Mouse (Mus musculus) thymus, postnatal 36 days (tissue): Measurements from ENCODE around the gene Atp2b4.

ENCODE experiments used
- DNase-seq, 2 experiments: peaks; one replicate each; pipeline ENCODE4 v3.0.0; 2022; ENCODE audit warnings: mixed read lengths in 2 of 2

Atp2b4 gene

DNA sequence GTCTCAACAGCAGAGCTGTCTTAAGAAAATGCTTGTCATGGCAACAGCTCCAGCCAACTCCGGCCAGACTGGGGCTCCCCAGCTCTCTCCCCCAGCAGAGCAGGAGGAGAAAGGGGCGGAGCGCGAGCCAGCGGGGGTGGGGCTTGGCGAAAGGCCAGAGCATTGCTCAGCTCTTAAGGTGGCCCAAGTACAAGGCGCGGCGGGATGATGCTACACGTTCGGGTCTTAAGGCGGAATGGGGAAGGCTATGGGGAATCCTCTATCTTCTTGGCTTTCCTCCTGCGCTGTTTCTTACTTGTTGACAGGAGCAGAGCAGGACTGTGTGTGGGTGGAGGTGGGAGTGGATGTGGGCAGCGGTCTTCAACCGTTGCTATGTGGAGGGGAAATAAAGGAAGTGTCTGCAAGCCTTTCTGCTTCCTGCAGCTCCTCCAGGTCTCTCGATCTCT, at the start of gene Atp2b4:
Gene Atp2b4, minus strand, starts transcription at position 94 of the 446 bp plus-strand sequence.
- DNase-seq = peak; percentile 89 to 93

- no peak for DNase-seq
Observed at GRCm38 (mm10) chr1:133844734-133845133, 43.9 kb upstream of the Atp2b4 start.

- no peak for DNase-seq
Observed at GRCm38 (mm10) chr1:133843900-133844299, 43.1 kb upstream of the Atp2b4 start.

- no peak for DNase-seq
Observed at GRCm38 (mm10) chr1:133843370-133843769, 42.5 kb upstream of the Atp2b4 start.

GRCm38 (mm10) chr1:133842074-133842725, 41.4 kb upstream of the Atp2b4 start:
- DNase-seq = no peak

DNA sequence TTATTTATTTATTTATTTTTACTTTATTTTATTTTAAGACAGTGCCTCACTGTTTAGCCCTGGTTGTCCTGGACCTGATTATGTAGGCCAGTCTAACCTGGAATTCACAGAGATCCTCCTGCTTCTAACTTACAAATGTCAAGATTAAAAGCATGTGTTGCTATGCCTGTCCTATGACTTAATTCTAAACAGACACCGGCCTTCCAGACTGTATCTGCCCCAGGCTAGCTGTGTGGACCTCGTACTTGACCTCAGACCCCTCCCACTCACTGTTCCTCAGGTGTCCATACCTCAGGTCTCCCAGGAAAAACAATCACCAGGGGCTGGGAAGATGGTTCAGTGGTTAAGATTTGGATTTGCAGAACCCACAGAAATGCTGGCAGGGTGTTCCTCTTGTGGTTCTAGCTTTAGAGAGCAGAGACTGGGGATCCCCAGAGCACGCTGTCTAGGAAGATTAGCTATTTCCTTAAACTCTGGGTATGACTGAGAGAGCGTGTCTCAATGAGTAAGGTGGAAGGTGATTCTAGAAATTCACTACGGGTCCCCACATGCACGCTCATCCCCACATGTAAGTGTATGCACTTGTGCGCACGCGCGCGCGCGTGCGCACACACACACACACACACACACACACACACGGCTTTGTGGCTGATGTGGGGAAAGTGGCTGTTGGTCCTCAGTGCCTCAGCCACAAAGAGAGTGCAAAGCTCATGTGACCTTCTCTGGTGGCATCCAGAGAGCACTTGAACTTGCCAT, 40.5 kb upstream of the Atp2b4 start:
- DNase-seq = no peak

GRCm38 (mm10) chr1:133840530-133840929, 39.7 kb upstream of the Atp2b4 start:
- no peak for DNase-seq

GRCm38 (mm10) chr1:133834309-133834708, 33.5 kb upstream of the Atp2b4 start:
- no peak for DNase-seq

- no peak for DNase-seq
Observed at GRCm38 (mm10) chr1:133832781-133833180, 31.9 kb upstream of the Atp2b4 start.

DNA sequence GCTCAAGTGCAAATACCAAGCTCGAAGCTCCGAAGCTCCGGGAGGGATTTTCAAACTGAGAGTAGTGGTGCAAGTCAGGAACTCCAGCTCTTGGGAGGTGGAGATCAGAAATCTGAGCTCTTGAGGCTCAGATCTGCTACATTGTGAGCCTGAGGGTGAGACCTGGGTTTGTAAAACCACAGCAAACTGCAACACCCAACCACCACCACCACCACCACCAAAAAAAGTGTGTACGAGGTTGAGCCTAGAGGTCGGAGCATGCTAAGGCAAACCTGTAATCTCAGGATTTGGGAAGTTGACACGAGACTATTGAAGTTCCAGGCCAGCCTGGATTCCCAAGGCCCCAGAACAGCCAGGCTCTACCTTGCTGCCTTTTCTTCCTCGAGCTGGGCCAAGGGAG, 25.4 kb upstream of the Atp2b4 start:
- DNase-seq = no peak

GRCm38 (mm10) chr1:133825543-133825942, 24.7 kb upstream of the Atp2b4 start:
- no peak for DNase-seq

- DNase-seq = no peak
Observed at GRCm38 (mm10) chr1:133825140-133825539, 24.3 kb upstream of the Atp2b4 start.

DNA sequence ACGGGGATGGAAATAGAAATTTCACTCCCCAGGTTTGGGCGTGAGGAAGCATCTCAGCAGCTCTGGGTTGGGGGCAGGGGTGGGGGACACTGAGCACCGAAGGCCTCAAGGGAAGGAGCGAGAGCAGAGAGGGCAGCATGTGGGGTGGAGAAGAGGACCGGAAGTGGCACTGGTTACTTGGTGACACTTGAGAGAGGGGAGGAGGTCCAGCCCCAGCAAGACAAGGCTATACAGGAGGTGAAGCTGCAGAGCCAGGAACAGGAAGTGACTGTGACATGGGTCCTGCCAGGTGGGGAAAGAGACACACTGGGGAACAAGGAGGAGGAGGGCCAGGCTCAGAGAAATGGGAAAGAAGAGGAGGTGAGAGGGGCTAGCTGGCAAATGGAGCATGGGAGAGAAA, 20.3 kb upstream of the Atp2b4 start:
- DNase-seq = peak; percentile 27 to 30

DNA sequence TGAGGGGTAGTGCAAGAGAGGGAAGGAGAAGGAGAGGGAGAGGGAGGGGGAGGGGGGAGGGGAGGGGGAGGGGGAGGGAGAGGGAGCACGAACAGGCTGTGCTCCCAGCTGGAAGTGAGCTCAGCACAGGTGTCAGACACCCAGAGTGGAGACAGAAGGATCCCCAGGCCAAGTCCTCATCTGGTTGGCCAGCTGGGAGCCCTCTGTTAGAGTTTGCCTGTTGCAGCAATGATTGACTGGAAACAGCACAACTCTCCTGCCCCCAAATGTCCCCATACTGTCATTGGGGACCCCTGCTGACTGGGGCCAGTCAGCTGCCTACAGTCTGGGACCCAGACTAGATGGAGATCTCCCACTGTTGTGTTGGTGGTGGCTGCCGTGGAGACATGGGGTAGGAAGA, 19.3 kb upstream of the Atp2b4 start:
- no peak for DNase-seq

GRCm38 (mm10) chr1:133818531-133818930, 17.7 kb upstream of the Atp2b4 start:
- no peak for DNase-seq

DNA sequence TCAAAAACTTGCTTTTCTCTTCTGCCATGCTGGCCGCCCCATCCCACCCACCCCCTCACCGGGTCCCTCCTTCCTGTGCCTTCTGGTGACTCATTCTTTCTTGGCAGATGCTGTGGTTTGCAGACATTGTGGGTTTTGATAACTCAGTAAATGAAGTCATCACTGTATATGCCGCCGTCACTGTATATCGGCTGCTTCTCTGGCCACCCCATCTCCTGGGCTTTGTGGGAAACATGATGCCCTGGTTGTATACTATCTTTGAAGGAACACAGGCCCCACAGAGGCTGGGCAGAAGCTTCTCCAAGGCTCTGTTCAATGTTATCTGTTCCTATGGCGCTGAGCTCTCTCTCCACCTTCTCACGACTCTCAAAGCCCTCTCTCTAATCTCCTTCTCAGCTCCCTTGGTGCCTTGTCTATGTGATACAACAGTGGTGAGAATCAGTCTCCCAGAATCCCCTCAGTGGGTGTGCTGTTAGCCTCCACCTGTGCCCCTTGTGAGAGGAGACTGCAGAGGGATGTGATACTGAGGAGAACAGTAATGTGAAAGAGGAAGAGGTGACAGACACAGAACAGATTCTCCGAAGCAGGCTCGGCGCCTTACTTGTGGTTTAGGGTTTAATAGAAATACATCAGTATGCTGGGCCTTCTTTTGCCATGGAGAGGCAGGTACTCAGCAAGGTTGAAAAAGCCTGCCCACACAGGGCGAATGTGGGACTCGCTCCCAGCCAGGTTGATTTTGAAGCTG, 15.1 kb upstream of the Atp2b4 start:
- DNase-seq = no peak

- DNase-seq = no peak
Observed at GRCm38 (mm10) chr1:133809376-133809775, 8.5 kb upstream of the Atp2b4 start.

DNA sequence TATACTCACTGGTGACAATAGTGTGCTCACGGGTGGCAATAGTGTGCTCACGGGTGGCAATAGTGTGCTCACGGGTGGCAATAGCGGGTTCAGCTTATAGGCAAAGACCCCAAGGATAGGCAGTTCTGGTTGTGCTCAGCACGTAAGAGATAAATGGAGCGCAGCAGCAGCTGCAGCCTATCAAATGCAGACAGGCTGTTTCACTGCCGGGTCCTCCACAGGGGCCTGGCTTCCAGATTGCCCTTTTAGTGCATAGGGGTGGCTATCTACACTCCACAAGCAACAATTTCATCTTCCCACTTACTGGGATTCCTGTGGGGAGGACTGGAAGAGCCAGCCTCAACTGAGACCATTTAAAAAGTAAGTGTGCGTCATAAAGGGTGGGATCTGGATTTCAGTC, 7.2 kb upstream of the Atp2b4 start:
- DNase-seq = no peak

DNA sequence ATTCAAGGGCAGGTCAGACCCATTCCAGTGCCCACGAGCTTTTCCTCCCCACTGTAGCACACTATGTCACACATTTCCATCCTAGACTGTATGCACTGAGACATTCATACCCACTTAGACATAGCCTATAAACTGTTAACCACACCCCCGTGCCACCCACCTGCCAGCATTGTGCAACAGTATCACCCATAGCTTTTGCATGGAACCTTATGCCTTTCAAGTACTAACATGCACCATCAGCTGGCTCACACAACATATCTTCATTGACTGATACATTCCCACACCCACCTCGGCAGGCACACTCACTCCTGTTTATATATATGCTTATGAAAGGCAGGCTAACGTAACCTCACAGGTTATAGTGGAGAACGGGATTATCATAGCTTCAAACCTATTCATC, 902 bp upstream of the Atp2b4 start:
- DNase-seq = no peak

- peak in 1 of 2 experiments; percentile 26 for DNase-seq
Observed at GRCm38 (mm10) chr1:133800512-133800911, 329 bp downstream of the Atp2b4 start.

DNA sequence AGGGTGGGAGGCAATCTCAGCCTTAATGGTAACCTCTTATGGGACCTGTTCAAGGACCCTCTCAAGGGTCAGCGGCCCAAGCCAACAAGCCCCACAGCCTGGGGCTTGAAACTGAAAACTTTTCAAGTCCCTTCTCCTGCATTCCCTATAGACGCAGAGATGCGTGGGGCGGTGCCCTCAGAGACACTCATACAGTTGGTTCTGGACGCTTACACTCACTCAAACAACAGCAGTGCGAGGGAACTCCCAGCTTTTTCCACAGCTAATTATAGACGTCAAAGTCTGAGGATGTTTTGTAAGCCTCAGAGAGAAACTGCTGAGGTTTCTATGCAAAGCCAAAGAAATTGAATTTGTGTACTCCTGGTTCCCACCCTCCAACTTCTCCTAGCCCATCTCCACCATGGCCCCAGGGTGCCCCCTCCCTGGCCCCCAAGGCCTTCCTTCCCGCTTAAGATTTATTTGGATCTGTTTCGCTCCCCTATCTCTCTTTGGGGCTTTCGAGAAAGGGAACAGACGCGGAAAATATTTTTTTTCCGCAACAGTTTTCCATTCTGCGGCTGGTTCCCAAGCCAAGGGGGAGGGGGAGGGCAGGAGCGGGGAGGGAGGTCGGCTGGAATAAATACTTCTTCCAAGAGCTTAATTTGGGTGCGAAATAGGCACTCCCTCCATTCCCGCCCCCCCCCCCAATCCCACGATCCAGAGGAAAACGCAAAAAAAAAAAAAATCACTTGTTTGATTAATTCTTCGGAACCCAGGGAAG, 975 bp downstream of the Atp2b4 start:
- DNase-seq = no peak

GRCm38 (mm10) chr1:133798821-133799415, 1.9 kb downstream of the Atp2b4 start:
- no peak for DNase-seq
